ENCODE assay signal across 8 mouse cellular contexts in the genomic region with DNA sequence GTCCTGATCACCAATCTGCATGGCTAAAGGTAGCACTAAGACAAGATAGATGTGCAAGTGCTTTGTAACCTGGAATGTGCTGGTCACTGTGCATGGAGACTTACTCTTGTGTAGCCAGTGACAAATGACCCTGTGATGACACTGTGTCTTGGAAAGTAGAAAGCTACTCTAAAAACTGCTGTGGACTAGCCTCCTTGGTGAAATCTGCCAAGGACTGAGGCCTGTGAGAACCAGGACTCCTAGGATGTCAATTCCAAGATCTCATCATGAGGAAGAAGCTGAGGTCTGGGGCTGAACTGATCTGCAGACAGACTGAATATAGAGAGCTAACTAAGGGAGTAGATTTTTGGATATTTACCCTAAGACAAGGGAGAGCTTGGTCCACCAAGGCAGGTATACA. TPM values are rescaled to one million over a fixed set of nuclear protein-coding genes. Genes with fewer than 3 reads are reported as not detected.
DNase-seq lines count a peak whose midpoint lies in the region; ATAC-seq and TF ChIP-seq lines count a peak whose summit lies in the region.

No protein-coding gene starts in this region.

- no peaks in the 10 kb centered on the region for H3K27me3 ChIP-seq in heart, embryonic 11.5 days (ENCODE audit: control insufficient read depth, insufficient read depth, low read length)
- H3K27me3 ChIP-seq in megakaryocyte, embryonic 14.5 days (replicated peaks): no peaks in the 10 kb centered on the region
- H3K27me3 ChIP-seq in hindbrain, embryonic 15.5 days: no peaks in the 10 kb centered on the region
- H3K27me3 ChIP-seq in small intestine, adult 2 months (ENCODE audit: control insufficient read depth, insufficient read depth, low read length): no peaks in the 10 kb centered on the region
- H3K27me3 ChIP-seq in thymus, adult 2 months (ENCODE audit: control insufficient read depth, insufficient read depth, low read length): no peaks in the 10 kb centered on the region

- H3K9ac ChIP-seq in heart, embryonic 11.5 days (ENCODE audit: low read depth, low read length): no peak overlapping the region
- H3K9ac ChIP-seq in hindbrain, embryonic 15.5 days: no peak overlapping the region

- ATAC-seq in heart, embryonic 11.5 days (replicated peaks; ENCODE audit: insufficient number of reproducible peaks, low FRiP score, low TSS enrichment): no peak
- no peak for ATAC-seq in megakaryocyte, adult 5-6 weeks (ENCODE audit: poor library complexity, severe bottlenecking)
- ATAC-seq in hindbrain, embryonic 15.5 days (ENCODE audit: low FRiP score, low read depth): no peak

- H3K27ac ChIP-seq in heart, embryonic 11.5 days (ENCODE audit: low read depth, low read length): peak overlapping the region; percentile 95
- peak overlapping the region; percentile 22; the same call in 1 of the 2 replicates for H3K27ac ChIP-seq in hindbrain, embryonic 15.5 days (replicated peaks)
- peak overlapping the region; percentile 75 for H3K27ac ChIP-seq in small intestine, adult 2 months (ENCODE audit: insufficient read depth, low read depth, low read length)
- H3K27ac ChIP-seq in thymus, adult 2 months (ENCODE audit: control insufficient read depth, insufficient read depth, low read length): no peak overlapping the region

- no peak for DNase-seq in heart, postnatal 14 days
- DNase-seq in Muller cell, postnatal 12 days (ENCODE audit: inconsistent ontology term): no peak
- no peak for DNase-seq in thymus, adult 2 months

- no peak overlapping the region; the same call in 1 of the 2 replicates for H3K4me2 ChIP-seq in heart, embryonic 11.5 days
- no peak overlapping the region for H3K4me2 ChIP-seq in hindbrain, embryonic 15.5 days

- H3K9me3 ChIP-seq in heart, embryonic 11.5 days (replicated peaks; ENCODE audit: control insufficient read depth, low read length): no peaks in the 10 kb centered on the region
- peaks cover 4% of the 10 kb centered on the region; the same call in 1 of the 2 replicates for H3K9me3 ChIP-seq in megakaryocyte, embryonic 14.5 days
- no peaks in the 10 kb centered on the region for H3K9me3 ChIP-seq in hindbrain, embryonic 15.5 days

- H3K36me3 ChIP-seq in heart, embryonic 11.5 days (ENCODE audit: control insufficient read depth, insufficient read depth, low read length): no peaks in the 10 kb centered on the region
- H3K36me3 ChIP-seq in megakaryocyte, embryonic 14.5 days (replicated peaks; ENCODE audit: low read length): peaks cover 97% of the 10 kb centered on the region
- H3K36me3 ChIP-seq in hindbrain, embryonic 15.5 days: peaks cover 4% of the 10 kb centered on the region; the same call in 1 of the 2 replicates
- peaks cover 12% of the 10 kb centered on the region; the same call in 1 of the 2 replicates for H3K36me3 ChIP-seq in small intestine, adult 2 months (ENCODE audit: control insufficient read depth, insufficient read depth, low read length)
- peaks cover 36% of the 10 kb centered on the region for H3K36me3 ChIP-seq in thymus, adult 2 months (ENCODE audit: control insufficient read depth, insufficient read depth, low read length)

- peaks cover 67% of the 10 kb centered on the region for H3K4me1 ChIP-seq in heart, embryonic 11.5 days (ENCODE audit: control insufficient read depth, insufficient read depth, low read length)
- H3K4me1 ChIP-seq in megakaryocyte, embryonic 14.5 days: peaks cover 96% of the 10 kb centered on the region
- H3K4me1 ChIP-seq in hindbrain, embryonic 15.5 days (replicated peaks): peaks cover 76% of the 10 kb centered on the region
- peaks cover 53% of the 10 kb centered on the region for H3K4me1 ChIP-seq in small intestine, adult 2 months (ENCODE audit: control insufficient read depth, insufficient read depth, insufficient read length, low read length)
- H3K4me1 ChIP-seq in thymus, adult 2 months (replicated peaks; ENCODE audit: control insufficient read depth, insufficient read depth, low read length): peaks cover 61% of the 10 kb centered on the region

- TF ChIP-seq CTCF in small intestine, adult 2 months (IDR thresholded peaks at IDR 0.05; ENCODE audit: extremely low read depth, insufficient read length, insufficient replicate concordance, low read depth, low read length): no peak
- TF ChIP-seq CTCF in thymus, adult 2 months (IDR thresholded peaks at IDR 0.05; ENCODE audit: borderline replicate concordance, control insufficient read depth, extremely low read depth, insufficient read depth, low read length, poor library complexity): no peak

- TF ChIP-seq POLR2A in small intestine, adult 2 months (IDR thresholded peaks at IDR 0.05; ENCODE audit: low read depth, low read length): no peak
- TF ChIP-seq POLR2A in thymus, adult 2 months (IDR thresholded peaks at IDR 0.05; ENCODE audit: control insufficient read depth, extremely low read depth, insufficient read depth, low read length, poor library complexity): no peak

- intact Hi-C loops in heart, postnatal 14 days (cut with DNase I): loop anchor here (2.0 kb wide), 1 partner anchor 37 kb away; no protein-coding TSS in a partner anchor

- no peak overlapping the region for H3K4me3 ChIP-seq in heart, embryonic 11.5 days (ENCODE audit: low read depth, low read length)
- peak overlapping the region; percentile 67 for H3K4me3 ChIP-seq in megakaryocyte, embryonic 14.5 days (replicated peaks)
- H3K4me3 ChIP-seq in hindbrain, embryonic 15.5 days: no peak overlapping the region
- no peak overlapping the region for H3K4me3 ChIP-seq in small intestine, adult 2 months (ENCODE audit: low read depth, low read length)
- no peak overlapping the region for H3K4me3 ChIP-seq in thymus, adult 2 months (ENCODE audit: control insufficient read depth, insufficient read depth, low read length)

RNA-seq across cellular contexts. Expression of gene Bcl2l1, which starts 10.0 kb away (rescaled TPM):
- 69.8 and 73.1 TPM in 2 replicates for polyA plus RNA-seq in heart, embryonic 11.5 days (2014; fragmentation: Nextera tagmentation; extraction: Ambion mirVana)
- 10 to 100 TPM; 79.8 to 92.2 TPM for total RNA-seq in heart, postnatal 14 days (2021)
- 498 and 1,222 TPM in 2 replicates for polyA plus RNA-seq in megakaryocyte, embryonic 14.5 days (2012; ENCODE audit: insufficient read depth, low replicate concordance)
- 7.1 and 9.3 TPM in 2 replicates for total RNA-seq in megakaryocyte, adult 5-6 weeks (2015)
- 9.3 and 12.8 TPM in 2 replicates for total RNA-seq in megakaryocyte, adult 5-6 weeks (2017)
- polyA plus RNA-seq in hindbrain, embryonic 15.5 days (2015; fragmentation: Nextera tagmentation; extraction: Ambion mirVana): 145 and 155 TPM in 2 replicates
- polyA plus RNA-seq in small intestine, adult 2 months (2012; rRNA removed): 20.7 and 53.8 TPM in 2 replicates
- 205 and 207 TPM in 2 replicates for polyA plus RNA-seq in thymus, adult 2 months (2012; rRNA removed)

RNA-seq across cellular contexts. Expression of gene Tpx2, which starts 26.2 kb away (rescaled TPM):
- 81.0 and 88.3 TPM in 2 replicates for polyA plus RNA-seq in heart, embryonic 11.5 days (2014; fragmentation: Nextera tagmentation; extraction: Ambion mirVana)
- 1 to 10 TPM; 4.4 to 8.5 TPM for total RNA-seq in heart, postnatal 14 days (2021)
- 1.1 and 10.4 TPM in 2 replicates for polyA plus RNA-seq in megakaryocyte, embryonic 14.5 days (2012; ENCODE audit: insufficient read depth, low replicate concordance)
- 102 TPM in 2 replicates for total RNA-seq in megakaryocyte, adult 5-6 weeks (2015)
- total RNA-seq in megakaryocyte, adult 5-6 weeks (2017): 122 and 126 TPM in 2 replicates
- 17.4 and 22.3 TPM in 2 replicates for polyA plus RNA-seq in hindbrain, embryonic 15.5 days (2015; fragmentation: Nextera tagmentation; extraction: Ambion mirVana)
- polyA plus RNA-seq in small intestine, adult 2 months (2012; rRNA removed): 0.52 and 1.3 TPM in 2 replicates
- 16.1 and 19.1 TPM in 2 replicates for polyA plus RNA-seq in thymus, adult 2 months (2012; rRNA removed)
